Mouse (Mus musculus) B cell, adult (primary cell): ENCODE results near the gene P4ha1. TPM values are rescaled to one million over a fixed set of nuclear protein-coding genes. Genes with fewer than 3 reads are reported as not detected.

Experiments
- total RNA-seq: library from RNA; stranded (reverse); gene quantifications from 4 replicates; pipeline ENCODE4 v1.2.4, GENCODE M21; 2023; ENCODE audit not compliant: inconsistent age

The P4ha1 gene
- 7.6 to 10.6 TPM (median 8.5 TPM) in 4 replicates for total RNA-seq

GRCm38 (mm10) chr10:59323100-59323487 is at the start of gene P4ha1:
P4ha1 (plus strand) TSS chr10:59323296.

GRCm38 (mm10) chr10:59395461-59395860 is 72.4 kb downstream of the P4ha1 start, which contains the start of gene Gm10273:
Gm10273 (plus strand) TSS chr10:59395632.

DNA sequence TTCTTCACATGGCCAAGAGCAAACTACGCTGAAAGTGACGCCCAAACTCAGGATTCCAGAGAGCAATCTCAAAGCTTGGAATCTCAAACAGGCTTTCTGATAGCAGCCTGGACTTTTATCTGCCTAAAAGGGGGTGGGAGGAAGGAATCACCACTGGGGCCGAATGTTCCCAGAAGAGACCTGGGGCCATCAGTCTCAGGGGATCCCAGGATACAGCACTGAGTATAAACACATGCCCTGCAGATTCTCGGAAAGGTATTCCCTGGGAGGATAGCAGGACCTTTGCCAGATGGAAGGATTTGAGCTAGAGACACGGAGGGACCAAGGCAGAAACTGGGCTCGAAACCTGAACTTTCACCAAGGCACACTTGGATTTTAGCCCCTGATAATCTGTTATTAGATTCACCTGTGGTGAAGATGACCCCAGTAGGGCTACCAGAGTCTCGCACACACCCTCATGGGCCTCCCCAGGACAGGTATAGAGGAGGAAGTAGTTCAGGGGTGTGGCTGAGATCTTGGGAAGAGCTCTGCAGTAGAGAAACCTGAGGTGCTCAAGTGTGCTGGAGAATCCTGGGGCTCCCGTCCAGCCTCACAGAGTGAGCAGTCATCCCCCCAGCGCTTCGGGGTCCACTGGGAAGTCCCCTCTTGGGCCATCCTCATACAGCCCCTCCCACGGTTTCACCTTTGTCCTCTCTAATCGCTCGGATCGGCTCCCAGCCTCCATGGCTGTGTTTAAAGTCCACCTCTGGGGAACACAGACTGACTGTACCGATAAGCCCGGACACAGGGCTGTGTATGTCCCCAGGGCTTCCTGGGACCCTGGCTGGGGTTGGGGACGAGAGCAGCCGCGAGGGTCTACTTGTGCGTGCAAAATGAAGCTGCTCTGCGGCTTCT is 80.0 kb downstream of the P4ha1 start, which contains the start of gene Pla2g12b:
TSS of gene Pla2g12b (plus strand) at position 762 of the 894 bp plus-strand sequence.

Other genes starting within 250 kb of the P4ha1 start
- gene Sept10, start 101.4 kb upstream of the P4ha1 start, total RNA-seq = 1.3 to 3.0 TPM (median 2.5 TPM) in 4 replicates
- 2.8 to 4.6 TPM (median 3.1 TPM) in 4 replicates for gene Sowahc, start 101.3 kb upstream of the P4ha1 start, total RNA-seq
- gene Gm10273, start 72.3 kb downstream of the P4ha1 start, total RNA-seq = 14.9 to 20.5 TPM (median 20.2 TPM) in 3 of 4 replicates, not detected in the other
- not detected in 4 replicates for gene Pla2g12b, start 80.4 kb downstream of the P4ha1 start, total RNA-seq
- gene Oit3, start 118.5 kb downstream of the P4ha1 start, total RNA-seq = not detected in 4 replicates